Mouse (Mus musculus) limb, embryonic 11.5 days (tissue): ENCODE measurements around the gene Helb. TPM values are rescaled to one million over a fixed set of nuclear protein-coding genes. Genes with fewer than 3 reads are reported as not detected.

Experiments used
- ATAC-seq: fragments of 200-750 bp; cut with Nextera tagmentation; 2 replicates; pipeline ENCODE4 v1.8.0; 2017; ENCODE audit warnings: low read depth; ENCODE audit not compliant: insufficient number of reproducible peaks, low FRiP score, low TSS enrichment
- DNase-seq: peaks from one replicate; pipeline ENCODE4 v3.0.0-alpha.2; 2015; ENCODE audit warnings: low spot score
- H3K27ac ChIP-seq: fragments of 300-500 bp; sonication (generic); replicated peaks from 2 replicates; pipeline ENCODE4 v1.5.1; 2014; ENCODE audit warnings: low read depth, mild to moderate bottlenecking, low read length
- H3K27me3 ChIP-seq: fragments of 300-500 bp; sonication (generic); 2 replicates; pipeline ENCODE4 v1.6.1; 2014; ENCODE audit warnings: mild to moderate bottlenecking, low read length, mixed read lengths; ENCODE audit not compliant: control insufficient read depth, insufficient read depth
- H3K36me3 ChIP-seq: fragments of 300-500 bp; sonication (generic); 2 replicates; pipeline ENCODE4 v1.6.1; 2014; ENCODE audit warnings: mild to moderate bottlenecking, low read length, moderate library complexity, mixed read lengths; ENCODE audit not compliant: control insufficient read depth, insufficient read depth
- H3K4me1 ChIP-seq: fragments of 300-500 bp; sonication (generic); 2 replicates; pipeline ENCODE4 v1.6.1; 2014; ENCODE audit warnings: low read length, mixed read lengths; ENCODE audit not compliant: control insufficient read depth, insufficient read depth
- H3K4me2 ChIP-seq: fragments of 300-500 bp; sonication (generic); 2 replicates; pipeline ENCODE4 v1.6.1; 2014; ENCODE audit warnings: low read depth, mild to moderate bottlenecking, moderate library complexity; ENCODE audit not compliant: severe bottlenecking
- H3K4me3 ChIP-seq: fragments of 300-500 bp; sonication (generic); 2 replicates; pipeline ENCODE4 v1.5.1; 2014; ENCODE audit warnings: low read depth, low read length
- H3K9ac ChIP-seq: fragments of 300-500 bp; sonication (generic); 2 replicates; pipeline ENCODE4 v1.6.1; 2014; ENCODE audit warnings: mild to moderate bottlenecking, low read length
- H3K9me3 ChIP-seq: fragments of 300-500 bp; sonication (generic); 2 replicates; pipeline ENCODE4 v1.6.1; 2016; ENCODE audit warnings: low read length; ENCODE audit not compliant: control insufficient read depth
- WGBS: fragments of 180-500 bp; shearing (Covaris S2); extraction: QIAGEN DNeasy Blood & Tissue Kit; methylation state at CpG from one replicate; pipeline ENCODE4 v1.1.7; 2014; 5-methylcytosine and 5-hydroxymethylcytosine counted together
- polyA plus RNA-seq: library from polyadenylated mRNA; unstranded; fragments of >200 nt; fragmentation: Nextera tagmentation; extraction: Ambion mirVana; gene quantifications from 2 replicates; pipeline ENCODE4 v1.2.1, GENCODE M21; 2014

Helb gene
- 5.5 and 6.2 TPM in 2 replicates for polyA plus RNA-seq

DNA sequence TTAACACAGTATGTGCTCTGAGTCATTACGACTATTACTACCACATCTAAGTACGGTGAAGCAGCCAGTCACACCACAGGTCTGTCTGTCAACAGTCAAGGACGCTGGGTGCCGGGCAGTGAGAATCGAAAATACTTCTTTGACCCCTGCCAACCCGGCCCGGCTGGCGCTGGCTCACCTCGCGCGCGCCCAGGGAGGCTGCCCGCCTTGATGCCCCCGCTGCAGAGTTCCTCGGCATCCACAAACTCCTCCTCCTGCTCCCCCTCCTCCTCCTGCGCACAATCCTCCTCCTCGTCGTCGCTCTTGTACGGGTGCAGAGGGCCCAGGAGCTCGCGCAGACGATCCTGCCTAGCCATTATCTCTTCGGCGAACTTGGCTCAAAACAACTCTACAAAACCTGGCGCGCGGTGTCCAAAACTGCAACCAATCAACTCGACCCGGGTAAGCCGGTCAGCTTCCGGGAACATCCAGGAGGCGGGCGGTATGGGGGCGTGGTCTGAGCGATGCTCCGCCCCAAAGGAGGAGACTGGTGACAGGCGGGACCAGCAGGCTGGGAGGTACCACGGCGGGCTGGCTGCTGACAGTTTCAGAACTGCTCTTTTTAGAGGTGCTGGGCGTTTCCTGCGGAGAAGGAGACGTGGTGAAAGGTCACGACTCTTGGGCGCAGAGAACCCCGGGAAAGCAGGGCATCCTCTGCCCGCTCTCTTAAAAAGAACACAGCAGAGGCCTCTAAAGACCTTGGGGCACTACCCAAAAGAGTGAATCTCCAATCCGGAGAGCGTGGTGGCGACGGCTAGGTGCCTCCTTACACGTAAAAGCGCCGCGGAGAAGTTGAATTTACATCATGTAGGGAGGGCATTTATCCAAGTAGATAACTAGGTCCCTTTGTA, at the start of gene Helb:
Helb (minus strand) TSS at position 481 of the 890 bp plus-strand sequence.
- ATAC-seq: peak; percentile 98
- Histone ChIP-seq H3K4me1 (peaks cover 3% of the 10 kb centered on the region; the same call in 1 of the 2 replicates), H3K27ac (no peak within 1 kb of the TSS), H3K9ac (peak within 1 kb of the TSS; percentile 66), H3K4me2 (peak within 1 kb of the TSS; percentile 58), H3K36me3 (no peaks in the 10 kb centered on the region), H3K27me3 (no peaks in the 10 kb centered on the region), H3K9me3 (no peaks in the 10 kb centered on the region), H3K4me3 (peak within 1 kb of the TSS; percentile 69)
- DNase-seq: peak; percentile 99
- 1% methylated on average over 55 of the region's 55 CpGs for WGBS

DNA sequence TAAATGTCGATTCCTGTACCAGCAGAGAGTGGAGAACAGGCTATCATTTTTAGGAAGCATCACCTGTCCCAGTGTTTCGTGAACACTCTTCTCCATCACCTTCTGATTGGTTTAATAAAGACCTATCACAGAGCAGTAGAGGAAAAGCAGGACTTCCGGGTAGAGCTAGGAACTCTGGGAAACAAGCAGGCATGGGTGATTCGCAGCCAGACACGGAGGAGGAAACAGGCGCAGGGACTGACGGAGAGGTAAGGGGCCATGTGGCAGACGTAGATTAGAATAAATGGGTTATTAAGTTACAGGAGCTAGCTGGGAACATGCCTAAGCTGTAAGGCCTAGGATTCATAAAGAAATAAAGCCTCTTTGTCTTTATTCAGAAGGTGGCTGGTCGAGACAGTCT, 47.7 kb upstream of the Helb start:
- Histone ChIP-seq H3K4me3 (no peak overlapping the region), H3K4me1 (no peaks in the 10 kb centered on the region), H3K27ac (no peak overlapping the region), H3K27me3 (no peaks in the 10 kb centered on the region), H3K36me3 (no peaks in the 10 kb centered on the region), H3K4me2 (no peak overlapping the region), H3K9me3 (no peaks in the 10 kb centered on the region), H3K9ac (no peak overlapping the region)
- DNase-seq: no peak
- no peak for ATAC-seq
- 82% methylated on average over 9 of the region's 9 CpGs for WGBS

DNA sequence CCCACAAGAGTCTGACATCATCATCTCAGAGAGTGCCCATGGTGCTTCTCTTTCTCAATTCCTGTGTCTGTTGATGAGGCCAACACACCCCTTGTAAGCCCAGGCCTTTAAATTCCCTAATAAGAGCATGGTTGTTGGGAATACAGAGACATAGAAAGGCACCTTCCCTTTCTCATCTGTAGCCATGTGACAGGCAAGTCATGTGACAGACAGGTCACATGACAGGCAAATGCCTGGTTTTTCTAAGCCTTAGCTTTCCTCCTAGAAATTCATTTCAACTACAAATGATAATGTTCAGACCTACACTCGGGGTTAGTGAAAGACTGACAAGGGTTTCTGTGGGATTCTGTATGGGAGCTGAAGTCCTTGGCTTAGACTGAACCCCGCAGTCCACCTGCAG, 41.1 kb upstream of the Helb start:
- Histone ChIP-seq H3K27me3 (no peaks in the 10 kb centered on the region), H3K9me3 (no peaks in the 10 kb centered on the region), H3K36me3 (no peaks in the 10 kb centered on the region), H3K4me1 (no peaks in the 10 kb centered on the region), H3K27ac (no peak overlapping the region), H3K4me2 (no peak overlapping the region), H3K4me3 (no peak overlapping the region), H3K9ac (no peak overlapping the region)
- ATAC-seq: no peak
- DNase-seq: no peak
- 91% methylated on average over 2 of the region's 2 CpGs for WGBS

DNA sequence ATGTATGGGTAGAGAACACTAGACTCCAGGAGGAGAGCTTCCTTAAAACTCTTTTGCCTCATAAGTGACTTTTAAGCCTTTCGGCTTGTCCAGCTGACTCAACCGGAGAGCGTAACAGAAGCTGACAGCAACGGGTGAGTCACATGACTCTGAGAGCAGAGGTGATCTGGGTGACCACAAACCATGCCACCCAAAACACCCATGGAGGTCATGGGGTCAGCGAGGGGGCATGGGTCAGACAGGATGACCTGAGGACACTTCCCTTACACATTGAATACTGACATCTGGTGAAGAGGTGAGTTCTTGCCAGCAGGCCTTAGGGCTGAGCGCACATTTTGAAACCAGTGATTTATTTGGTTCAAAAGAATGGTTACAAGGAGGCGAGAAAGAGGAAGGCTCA, 38.9 kb upstream of the Helb start:
- no peak for ATAC-seq
- Histone ChIP-seq H3K27me3 (no peaks in the 10 kb centered on the region), H3K9ac (no peak overlapping the region), H3K4me2 (no peak overlapping the region), H3K27ac (no peak overlapping the region), H3K4me3 (no peak overlapping the region), H3K4me1 (no peaks in the 10 kb centered on the region), H3K9me3 (no peaks in the 10 kb centered on the region), H3K36me3 (no peaks in the 10 kb centered on the region)
- 92% methylated on average over 7 of the region's 7 CpGs for WGBS
- no peak for DNase-seq

DNA sequence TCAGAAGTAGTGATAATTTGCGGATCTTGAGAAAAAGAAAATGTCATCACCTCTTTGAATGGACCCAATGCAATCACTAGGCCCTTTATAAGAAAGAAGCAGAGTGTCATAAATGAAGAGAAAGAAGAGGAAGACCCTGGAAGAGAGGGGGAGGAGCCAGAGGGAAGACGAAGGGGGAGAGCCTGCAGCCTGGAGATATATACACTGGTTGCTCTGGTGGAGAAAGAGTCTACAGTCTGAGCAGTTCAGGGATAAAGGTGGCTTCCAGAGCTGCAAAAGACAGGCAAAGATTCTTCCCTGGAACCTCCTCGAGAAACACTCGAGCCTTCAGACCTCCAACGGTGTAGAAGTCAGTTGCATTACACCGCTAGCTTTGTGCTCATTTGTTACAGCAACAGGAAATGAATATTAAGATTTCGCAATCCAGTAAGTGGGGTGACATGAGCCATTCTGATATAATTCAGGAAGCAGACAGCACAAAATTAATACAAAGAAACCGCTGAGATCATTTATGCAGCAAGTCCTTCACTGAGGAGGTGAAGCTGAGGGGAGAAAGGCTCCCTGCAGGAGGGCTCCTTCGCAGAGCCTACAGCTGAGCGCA, 28.2 kb upstream of the Helb start:
- peaks cover 7% of the 10 kb centered on the region; the same call in 1 of the 2 replicates for H3K9me3 ChIP-seq
- ATAC-seq (no peak), DNase-seq (no peak)
- H3K27me3 ChIP-seq: no peaks in the 10 kb centered on the region
- H3K4me3 ChIP-seq: no peak overlapping the region
- no peak overlapping the region for H3K4me2 ChIP-seq
- no peak overlapping the region for H3K27ac ChIP-seq
- H3K36me3 ChIP-seq: no peaks in the 10 kb centered on the region
- H3K4me1 ChIP-seq: no peaks in the 10 kb centered on the region
- 80% methylated on average over 10 of the region's 10 CpGs for WGBS
- no peak overlapping the region for H3K9ac ChIP-seq

DNA sequence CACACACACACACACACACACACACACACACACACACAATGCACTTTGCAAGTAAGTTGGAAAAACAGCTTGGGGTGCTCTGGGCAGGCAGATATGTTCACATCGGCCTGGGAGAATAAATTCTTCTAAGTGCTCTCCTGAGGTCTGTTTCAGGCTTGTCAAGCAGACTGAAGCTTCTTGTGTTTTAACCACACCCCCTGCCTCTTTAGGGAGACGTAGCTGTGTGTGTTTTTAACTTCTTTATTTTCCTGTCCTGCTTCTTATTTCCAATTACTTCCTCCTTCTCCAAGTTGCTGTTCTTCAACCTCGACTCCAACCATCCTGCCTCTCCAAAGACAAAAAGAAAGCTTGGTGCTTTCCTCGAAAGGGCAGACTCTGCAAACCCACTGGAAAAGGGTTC, 27.4 kb upstream of the Helb start:
- Histone ChIP-seq H3K9ac (no peak overlapping the region), H3K36me3 (no peaks in the 10 kb centered on the region), H3K4me3 (no peak overlapping the region), H3K4me2 (no peak overlapping the region), H3K9me3 (peaks cover 7% of the 10 kb centered on the region; the same call in 1 of the 2 replicates), H3K27ac (no peak overlapping the region), H3K27me3 (no peaks in the 10 kb centered on the region), H3K4me1 (no peaks in the 10 kb centered on the region)
- DNase-seq (no peak), ATAC-seq (no peak)
- 70% methylated on average over 4 of the region's 4 CpGs for WGBS

DNA sequence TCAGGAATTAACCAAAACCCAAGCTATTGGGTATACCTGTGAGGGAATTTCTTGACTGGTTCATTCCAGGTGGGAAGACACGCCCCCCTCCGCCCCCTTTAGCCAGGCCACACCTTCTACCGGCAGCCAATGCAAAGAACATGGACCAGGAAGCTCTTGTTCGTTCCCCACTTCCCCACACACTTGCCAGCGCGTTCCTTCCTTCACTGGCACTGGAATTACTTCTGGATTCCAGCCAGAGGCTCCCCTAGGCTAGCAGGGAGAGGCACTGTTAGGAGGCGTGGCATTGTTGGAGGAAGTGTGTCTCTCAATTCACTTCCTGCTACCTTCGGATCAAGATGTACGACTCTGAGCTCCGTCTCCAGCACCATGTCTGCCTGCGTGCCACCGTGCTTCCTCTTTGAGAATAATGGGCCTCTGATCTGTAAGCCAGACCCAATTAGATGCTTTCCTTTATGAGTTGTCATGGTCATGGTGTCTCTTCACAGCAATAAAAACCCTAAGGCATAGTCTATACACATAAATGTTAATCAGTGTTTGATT, 23.3 kb upstream of the Helb start:
- H3K36me3 ChIP-seq: no peaks in the 10 kb centered on the region
- H3K9ac ChIP-seq: no peak overlapping the region
- H3K27me3 ChIP-seq: no peaks in the 10 kb centered on the region
- no peak overlapping the region for H3K4me3 ChIP-seq
- WGBS: 90% methylated on average over 12 of the region's 12 CpGs
- no peak overlapping the region for H3K27ac ChIP-seq
- H3K4me2 ChIP-seq: no peak overlapping the region
- peaks cover 6% of the 10 kb centered on the region; the same call in 1 of the 2 replicates for H3K4me1 ChIP-seq
- H3K9me3 ChIP-seq: no peaks in the 10 kb centered on the region
- DNase-seq: no peak
- ATAC-seq: no peak

DNA sequence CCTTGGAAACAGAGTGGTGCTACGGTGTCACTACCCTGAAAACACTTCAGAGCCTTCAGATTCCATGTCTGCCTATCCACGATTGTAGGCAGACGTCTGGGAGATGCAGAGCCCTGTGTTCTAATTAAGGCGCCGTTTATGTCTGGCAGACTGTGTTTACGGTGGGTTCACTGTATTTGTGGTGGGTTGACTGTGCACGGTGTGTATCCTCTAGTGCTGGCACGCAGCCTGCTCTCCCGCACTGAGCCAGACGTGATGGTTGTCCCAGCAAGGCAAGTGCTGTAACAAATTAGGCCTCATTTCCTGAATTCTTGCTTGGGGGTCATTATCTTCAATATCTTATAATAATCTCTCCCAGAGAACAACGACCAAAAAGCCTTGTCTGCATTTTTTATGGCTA, 20.9 kb upstream of the Helb start:
- Histone ChIP-seq H3K36me3 (no peaks in the 10 kb centered on the region), H3K9me3 (no peaks in the 10 kb centered on the region), H3K4me1 (peaks cover 6% of the 10 kb centered on the region; the same call in 1 of the 2 replicates), H3K4me2 (no peak overlapping the region), H3K27ac (no peak overlapping the region), H3K4me3 (no peak overlapping the region), H3K27me3 (no peaks in the 10 kb centered on the region), H3K9ac (no peak overlapping the region)
- DNase-seq (no peak), ATAC-seq (no peak)
- 31% methylated on average over 11 of the region's 11 CpGs for WGBS
